Comparison of ENCODE assay signal across 21 mouse cellular contexts in genomic region chr11:16781604-16782003, GRCm38 (mm10).
"Had no signal": no experiment of that assay in that cellular context is flagged by ENCODE, and none has a peak within 500 bp of the region (broad histone marks: within the 10 kb centered on the region; RNA-seq: fewer than 3 reads in every experiment).

No protein-coding gene starts in this region.

- H3K4me1 ChIP-seq: liver, embryonic 15.5 days; megakaryocyte, embryonic 14.5 days; neural tube, embryonic 13.5 days had no signal

- H3K9me3 ChIP-seq: liver, embryonic 15.5 days; lung, embryonic 15.5 days; megakaryocyte, embryonic 14.5 days; midbrain, embryonic 10.5 days; midbrain, embryonic 13.5 days; neural tube, embryonic 13.5 days had no signal

- H3K4me2 ChIP-seq: liver, embryonic 11.5 days; liver, embryonic 15.5 days; lung, embryonic 15.5 days; midbrain, embryonic 13.5 days; neural tube, embryonic 13.5 days had no signal

- ATAC-seq: midbrain, embryonic 13.5 days; midbrain, embryonic 16.5 days had no signal

- H3K27me3 ChIP-seq: liver, embryonic 15.5 days; lung, embryonic 15.5 days; megakaryocyte, embryonic 14.5 days; midbrain, embryonic 13.5 days; neural tube, embryonic 13.5 days had no signal

- H3K9ac ChIP-seq: liver, embryonic 15.5 days; lung, embryonic 15.5 days; midbrain, embryonic 13.5 days; neural tube, embryonic 13.5 days had no signal

- H3K36me3 ChIP-seq: liver, embryonic 15.5 days; lung, embryonic 15.5 days; midbrain, embryonic 10.5 days; midbrain, embryonic 13.5 days; neural tube, embryonic 13.5 days had no signal

- H3K27ac ChIP-seq: kidney, postnatal 0 days; left cerebral cortex, adult 2 months; liver, embryonic 15.5 days; lung, embryonic 15.5 days; midbrain, embryonic 10.5 days; midbrain, embryonic 13.5 days; neural tube, embryonic 13.5 days had no signal

- H3K4me3 ChIP-seq: left cerebral cortex, adult 2 months; liver, embryonic 15.5 days; lung, embryonic 15.5 days; megakaryocyte, embryonic 14.5 days; midbrain, embryonic 10.5 days; midbrain, embryonic 13.5 days; myocyte; neural tube, embryonic 13.5 days had no signal

- DNase-seq: kidney, adult 11 months; kidney, adult 9 months; kidney, postnatal 25 days; layer of hippocampus, postnatal 36 days; lung, adult 18-20 months; lung, postnatal 10 days; lung, postnatal 36 days; thymus, adult 2 months; thymus, postnatal 14 days; thymus, postnatal 4 days had no signal
